Mouse (Mus musculus): ENCODE measurements around the gene Ppl.

- TF ChIP-seq CTCF (IDR thresholded peaks at IDR 0.05; ENCODE audit: control insufficient read depth, insufficient read depth, insufficient replicate concordance, low read depth, low read length) (no peak), POLR2A (IDR thresholded peaks at IDR 0.05; ENCODE audit: control insufficient read depth, low read depth, low read length) (no peak)
These were observed 46.0 kb downstream of the Ppl start for GRCm38 (mm10) chr16:5086179-5086578.
